Mouse (Mus musculus) heart, postnatal 14 days (tissue): ENCODE data around the gene Btnl10. TPM values are rescaled to one million over a fixed set of nuclear protein-coding genes. Genes with fewer than 3 reads are reported as not detected.

Source experiments
- DNase-seq, 2 experiments: peaks; one replicate each; pipeline ENCODE4 v3.0.0; 2021 to 2022
- intact Hi-C: fragments of 180-260 bp; cut with DNase I; formaldehyde crosslinking; loops from one replicate; pipeline ENCODE4 v1.15.1; 2025
- long read RNA-seq, 2 experiments: library from polyadenylated mRNA; stranded (forward); transcript quantifications; one replicate each; pipeline ENCODE4 v2.0.0; 2021
- total RNA-seq, 2 experiments: library from RNA; stranded (reverse); gene quantifications; 2 replicates each; pipeline ENCODE4 v1.2.3; 2021

The Btnl10 gene
- not detected for total RNA-seq
- long read RNA-seq, experiment 1, result 0 reads
- long read RNA-seq, experiment 2, result 0 reads

- DNase-seq, result no peak
- intact Hi-C loops, result no loop called here
Measured at GRCm38 (mm10) chr11:58917745-58918366, at the start of gene Btnl10. Btnl10 (plus strand) TSS chr11:58917908.

GRCm38 (mm10) chr11:58867954-58868330, 49.8 kb upstream of the Btnl10 start:
- intact Hi-C loops, result no loop called here
- no peak for DNase-seq

GRCm38 (mm10) chr11:58870961-58871360, 46.7 kb upstream of the Btnl10 start:
- intact Hi-C loops, result no loop called here
- no peak for DNase-seq

- intact Hi-C loops, result no loop called here
- no peak for DNase-seq
Measured at GRCm38 (mm10) chr11:58883756-58884155, 34.0 kb upstream of the Btnl10 start.

- no peak for DNase-seq
- intact Hi-C loops, result no loop called here
Measured at GRCm38 (mm10) chr11:58890511-58890910, 27.2 kb upstream of the Btnl10 start.

DNA sequence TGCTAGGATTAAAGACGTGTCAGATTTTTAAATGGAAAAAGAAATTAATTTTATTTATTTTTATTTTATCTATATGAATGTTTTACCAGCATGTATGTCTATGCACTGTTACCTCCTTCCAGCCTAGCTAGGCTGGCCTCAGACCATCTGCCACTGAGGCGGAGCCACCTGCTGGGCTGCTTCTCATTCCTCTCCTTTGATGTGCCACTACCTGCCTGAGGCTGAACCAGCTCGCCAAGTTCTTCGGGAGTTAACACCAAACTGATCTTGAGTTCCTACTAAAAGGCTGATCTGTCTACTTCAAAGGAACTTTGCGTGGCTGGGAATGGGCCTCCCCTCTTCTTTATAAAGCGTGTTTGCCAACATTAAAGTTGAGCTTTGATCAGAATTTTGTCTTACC, 23.3 kb upstream of the Btnl10 start:
- DNase-seq, result no peak
- intact Hi-C loops, result no loop called here

DNA sequence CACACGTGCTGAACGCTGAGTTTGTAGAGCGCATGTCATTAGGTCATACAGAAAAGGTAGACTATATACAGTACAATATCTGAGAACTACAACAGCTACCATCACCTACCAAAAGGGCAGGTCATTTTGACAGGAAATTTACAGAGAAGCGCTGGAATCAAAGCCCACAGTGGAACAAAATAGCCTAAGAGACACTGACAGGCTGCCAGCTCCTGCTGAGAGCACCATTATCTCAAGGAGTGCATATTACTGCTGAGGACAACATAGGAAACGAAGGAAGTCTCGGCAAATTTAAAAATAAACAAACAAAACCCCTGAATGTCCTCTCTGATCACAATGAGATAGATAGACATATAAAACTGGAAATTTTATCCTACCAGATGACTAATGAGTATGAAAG, 20.2 kb upstream of the Btnl10 start:
- DNase-seq, result no peak
- intact Hi-C loops, result no loop called here

GRCm38 (mm10) chr11:58901080-58901479, 16.6 kb upstream of the Btnl10 start:
- intact Hi-C loops, result loop anchor here (5.0 kb wide), 1 partner anchor 54 kb away; the partner anchor contains the start of gene Gm12258
- DNase-seq, result no peak

GRCm38 (mm10) chr11:58903511-58904409, 13.9 kb upstream of the Btnl10 start, which contains the start of gene Zfp39:
Zfp39 (minus strand) TSS chr11:58904225.
- DNase-seq, result peak; percentile 97
- intact Hi-C loops, result loop anchor here (5.0 kb wide), 1 partner anchor 56 kb away; the partner anchor contains the start of gene Gm12258

DNA sequence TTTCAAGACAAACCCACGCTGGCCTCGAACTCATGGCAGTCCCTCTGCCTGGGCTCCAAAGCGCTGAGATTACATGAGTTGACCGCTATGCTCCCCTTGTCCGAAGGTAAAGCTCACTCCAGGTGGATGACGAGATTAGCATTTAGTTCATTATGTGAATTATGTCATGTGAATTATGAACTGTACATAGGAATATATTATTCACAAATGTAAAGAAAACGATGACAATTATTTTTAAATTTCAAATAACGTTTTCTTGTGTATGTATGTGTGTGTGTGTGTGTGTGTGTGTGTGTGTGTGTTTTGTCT, 13.3 kb upstream of the Btnl10 start:
- DNase-seq, result no peak
- intact Hi-C loops, result loop anchor here (5.0 kb wide), 1 partner anchor 57 kb away; the partner anchor contains the start of gene Gm12258

DNA sequence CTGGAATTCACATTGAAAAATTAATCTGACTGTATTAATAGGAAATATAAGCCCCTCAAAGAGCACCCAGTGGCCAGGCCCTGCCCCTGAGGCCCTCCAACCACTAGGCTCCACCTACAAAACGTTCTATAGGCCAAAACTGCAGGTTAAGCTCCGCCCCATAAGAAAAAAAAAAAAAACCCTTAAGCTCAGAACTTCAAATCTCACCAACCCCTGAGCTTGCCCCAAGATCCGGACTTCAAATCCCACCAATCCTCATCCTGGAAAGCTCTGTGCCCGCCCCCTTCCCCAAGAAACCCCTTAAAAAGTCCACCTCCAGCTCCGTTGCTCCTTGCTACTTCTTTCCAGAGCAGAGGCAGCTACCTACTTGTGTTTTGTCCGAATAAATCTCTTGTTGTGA, 12.9 kb upstream of the Btnl10 start:
- intact Hi-C loops, result loop anchor here (5.0 kb wide), 1 partner anchor 58 kb away; the partner anchor contains the start of gene Gm12258
- DNase-seq, result peak in 1 of 2 experiments; percentile 27

DNA sequence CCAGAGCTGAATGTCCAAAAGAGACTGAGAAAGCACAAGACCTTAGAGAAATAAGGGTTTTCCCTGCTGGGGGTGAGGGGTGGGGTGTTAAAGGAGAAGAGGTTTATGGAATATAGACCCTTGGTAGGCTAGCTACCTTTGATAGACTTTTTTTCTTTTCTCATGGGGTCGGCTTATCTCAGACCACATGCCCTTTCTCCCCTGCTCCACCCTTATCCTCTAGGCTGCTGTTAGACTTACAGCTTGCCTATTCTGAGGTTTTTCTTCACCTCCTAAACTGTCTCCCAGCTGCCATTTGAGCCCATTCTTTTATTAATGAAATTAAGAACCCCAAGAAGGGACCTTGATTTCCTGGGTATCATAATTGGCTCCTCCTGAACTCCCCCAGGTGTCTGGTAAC, 3.9 kb upstream of the Btnl10 start:
- intact Hi-C loops, result no loop called here

DNA sequence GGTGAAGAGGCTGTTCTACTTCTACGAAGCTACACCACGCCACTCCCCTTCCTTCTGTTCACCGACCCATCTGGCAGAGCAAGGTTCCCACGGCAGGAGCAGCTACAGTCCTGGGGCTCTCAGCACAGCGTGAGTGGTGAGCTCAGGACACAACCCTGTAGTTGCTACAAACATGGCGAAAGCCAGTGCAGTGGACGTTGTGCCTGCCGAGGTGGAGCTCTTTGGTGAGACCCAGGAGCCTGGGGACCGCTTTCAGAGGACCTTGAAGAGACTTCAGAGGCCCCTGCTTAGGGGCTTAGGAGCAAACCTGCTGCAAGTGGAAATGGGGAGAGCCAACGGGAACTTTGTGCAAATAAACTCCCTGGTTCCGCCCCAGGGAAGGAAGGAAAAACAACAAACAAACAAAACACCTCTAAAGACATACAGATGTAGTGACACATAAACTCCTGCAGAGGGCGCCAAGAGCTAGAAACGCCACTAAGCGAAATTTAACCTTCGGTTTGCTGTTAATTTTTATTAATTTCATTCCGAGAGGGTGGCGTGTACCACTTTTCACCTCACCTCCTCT, 3.2 kb upstream of the Btnl10 start:
- peak in 1 of 2 experiments; percentile 40 for DNase-seq
- intact Hi-C loops, result no loop called here

More for the DNA sequence above, 3.9 kb upstream of the Btnl10 start:
- DNase-seq, result no peak

- intact Hi-C loops, result no loop called here
- peak; percentile 40 to 46 for DNase-seq
Measured at GRCm38 (mm10) chr11:58916879-58917744, 596 bp upstream of the Btnl10 start.

DNA sequence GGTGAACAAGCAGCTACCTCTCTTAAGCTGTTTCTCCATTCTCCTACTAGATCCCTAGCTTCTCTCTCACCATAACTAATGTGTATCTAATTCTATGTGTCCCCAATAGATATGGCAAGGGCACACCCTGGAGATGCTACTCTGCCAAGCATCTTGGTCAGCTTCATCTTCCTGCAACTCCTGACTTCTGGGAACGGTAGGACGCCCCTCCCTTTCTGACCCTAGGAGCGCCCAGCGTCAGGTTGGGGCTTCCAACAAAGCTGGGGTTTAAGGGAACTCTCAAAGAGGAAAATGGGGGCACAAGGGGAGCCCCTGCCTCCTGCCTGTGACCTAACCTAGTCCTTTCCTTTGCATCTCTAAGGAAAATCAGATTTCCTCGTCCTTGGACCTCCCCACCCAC, 1.1 kb downstream of the Btnl10 start:
- DNase-seq, result no peak
- intact Hi-C loops, result no loop called here

- no peak for DNase-seq
- intact Hi-C loops, result no loop called here
Measured at GRCm38 (mm10) chr11:58922420-58922819, 4.7 kb downstream of the Btnl10 start.

DNA sequence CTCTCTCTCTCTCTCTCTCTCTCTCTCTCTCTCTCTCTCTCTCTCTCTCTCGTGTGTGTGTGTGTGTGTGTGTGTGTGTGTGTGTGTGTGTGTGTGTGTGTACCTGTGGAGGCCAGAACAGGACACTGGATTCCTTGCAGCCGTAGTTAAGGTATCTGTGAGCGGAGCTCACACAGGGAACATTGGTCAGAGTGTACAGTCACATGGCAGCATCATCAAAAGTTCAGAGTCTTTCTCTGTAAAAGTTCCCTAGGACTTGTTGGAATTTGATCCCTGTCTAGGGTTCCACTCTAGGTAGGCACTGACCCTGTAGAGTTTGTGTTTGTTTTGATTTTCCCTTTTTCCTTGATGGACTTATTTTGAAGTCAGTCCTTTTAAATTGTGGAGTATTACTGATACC, 8.9 kb downstream of the Btnl10 start:
- intact Hi-C loops, result no loop called here
- no peak for DNase-seq

GRCm38 (mm10) chr11:58927053-58927452, 9.3 kb downstream of the Btnl10 start:
- DNase-seq, result no peak
- intact Hi-C loops, result no loop called here

DNA sequence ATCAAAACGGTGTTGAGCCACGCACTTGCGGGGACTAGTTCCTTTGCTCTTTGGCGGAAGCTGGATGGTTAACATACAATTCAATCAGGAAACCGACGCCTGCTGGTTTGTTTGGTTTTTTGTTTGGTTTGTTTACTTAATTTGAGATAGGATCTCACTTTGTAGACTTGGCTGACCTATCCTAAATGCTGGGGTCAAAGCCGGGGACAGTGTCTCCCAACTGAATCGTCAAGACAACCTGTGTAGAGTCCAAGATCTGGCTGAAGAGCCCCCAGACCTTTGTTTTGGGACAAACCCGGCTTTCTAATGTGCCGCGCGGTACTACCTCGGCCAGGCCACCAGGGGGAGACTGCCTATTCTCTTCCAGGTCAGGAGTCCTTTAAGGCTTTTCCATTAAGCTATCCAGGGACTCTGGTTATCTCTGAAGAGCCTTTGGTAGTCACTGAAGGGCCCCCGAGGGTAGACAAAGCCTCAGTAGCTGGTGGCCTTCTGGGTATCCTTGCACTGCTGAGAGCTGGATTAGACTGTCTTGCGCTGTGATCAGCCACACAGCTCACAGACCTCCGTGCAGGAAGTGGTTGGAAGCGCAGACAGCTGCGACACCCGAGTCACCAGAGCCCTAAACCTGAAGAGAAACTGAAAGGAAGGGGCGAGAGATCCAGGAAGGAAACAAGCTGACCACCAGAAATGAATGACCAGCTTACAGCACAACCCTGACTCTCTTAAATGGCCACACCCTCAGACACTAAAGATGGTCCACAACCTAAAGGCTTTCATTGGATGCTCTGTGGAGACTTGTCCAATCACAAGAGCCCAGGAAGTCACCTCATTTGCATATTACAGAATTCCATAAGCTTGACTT, 10.3 kb downstream of the Btnl10 start:
- peak; percentile 60 to 77 for DNase-seq
- intact Hi-C loops, result no loop called here
